Mouse (Mus musculus): ENCODE results near the gene St14. TPM values are rescaled to one million over a fixed set of nuclear protein-coding genes. Genes with fewer than 3 reads are reported as not detected.

St14 gene
- polyA plus RNA-seq, 1 experiment = 0.02 TPM

DNA sequence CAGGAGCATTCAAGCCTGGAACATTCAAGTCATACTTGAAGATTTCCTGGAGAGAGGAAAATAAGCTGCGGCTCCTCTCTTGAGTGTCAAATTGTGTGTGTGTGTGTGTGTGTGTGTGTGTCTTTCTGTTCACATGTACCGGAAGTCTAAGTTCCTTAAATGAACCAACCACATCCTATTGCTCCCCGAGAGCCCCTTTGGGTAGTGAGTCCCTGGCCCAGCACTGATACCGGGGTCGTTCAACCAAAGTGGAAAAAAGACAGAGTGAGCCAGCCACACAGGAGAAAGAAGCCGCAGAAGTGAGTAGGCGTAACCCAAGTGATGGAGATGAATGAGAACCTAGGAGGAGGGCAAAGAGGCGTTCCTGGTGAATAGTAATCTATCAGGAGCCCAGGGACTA lies 1.7 kb downstream of the St14 start:
- H3ac ChIP-seq (ENCODE audit: control insufficient read depth, insufficient read length) = no peak overlapping the region
- no peak overlapping the region for H3K4me3 ChIP-seq
- no peak overlapping the region for H3K4me2 ChIP-seq (ENCODE audit: low read depth)
- H3K27me3 ChIP-seq (ENCODE audit: control insufficient read depth, insufficient read depth, insufficient read length) = peaks cover 48% of the 10 kb centered on the region
- no peaks in the 10 kb centered on the region for H3K79me2 ChIP-seq (ENCODE audit: control insufficient read depth, insufficient read depth)
- TF ChIP-seq POLR2A (IDR thresholded peaks at IDR 0.05; ENCODE audit: insufficient read length, low read depth) = no peak
- TF ChIP-seq REST (IDR thresholded peaks at IDR 0.05; ENCODE audit: insufficient read depth, insufficient read length) = no peak
- no peak for TF ChIP-seq MYOD1 (IDR thresholded peaks at IDR 0.05; ENCODE audit: control insufficient read depth in 1 of 3, insufficient read length in 2 of 3, low read depth in 2 of 3)
- no peak for TF ChIP-seq CEBPB (IDR thresholded peaks at IDR 0.05; ENCODE audit: insufficient read depth, poor library complexity, severe bottlenecking)
- no peak for TF ChIP-seq MAX (IDR thresholded peaks at IDR 0.05; ENCODE audit: low read depth)
- no peak for TF ChIP-seq MYOG (IDR thresholded peaks at IDR 0.05; ENCODE audit: control insufficient read depth in 1 of 3, insufficient read depth in 1 of 3, insufficient read length in 2 of 3, low read depth in 2 of 3)
- TF ChIP-seq SRF (IDR thresholded peaks at IDR 0.05; ENCODE audit: control insufficient read depth, insufficient read length, low read depth) = no peak
- TF ChIP-seq TCF3 (IDR thresholded peaks at IDR 0.05; ENCODE audit: insufficient read length, low read depth) = no peak
- no peak for TF ChIP-seq TCF12 (IDR thresholded peaks at IDR 0.05; ENCODE audit: insufficient read depth, poor library complexity, severe bottlenecking)
- no peak for TF ChIP-seq E2F4 (IDR thresholded peaks at IDR 0.05; ENCODE audit: insufficient read depth)
- TF ChIP-seq POLR2AphosphoS2 (IDR thresholded peaks at IDR 0.05; ENCODE audit: insufficient read length, low read depth) = no peak
- no peak for TF ChIP-seq USF1 (IDR thresholded peaks at IDR 0.05; ENCODE audit: low read depth)
- no peaks in the 10 kb centered on the region for H3K36me3 ChIP-seq (ENCODE audit: control insufficient read depth, insufficient read depth)

DNA sequence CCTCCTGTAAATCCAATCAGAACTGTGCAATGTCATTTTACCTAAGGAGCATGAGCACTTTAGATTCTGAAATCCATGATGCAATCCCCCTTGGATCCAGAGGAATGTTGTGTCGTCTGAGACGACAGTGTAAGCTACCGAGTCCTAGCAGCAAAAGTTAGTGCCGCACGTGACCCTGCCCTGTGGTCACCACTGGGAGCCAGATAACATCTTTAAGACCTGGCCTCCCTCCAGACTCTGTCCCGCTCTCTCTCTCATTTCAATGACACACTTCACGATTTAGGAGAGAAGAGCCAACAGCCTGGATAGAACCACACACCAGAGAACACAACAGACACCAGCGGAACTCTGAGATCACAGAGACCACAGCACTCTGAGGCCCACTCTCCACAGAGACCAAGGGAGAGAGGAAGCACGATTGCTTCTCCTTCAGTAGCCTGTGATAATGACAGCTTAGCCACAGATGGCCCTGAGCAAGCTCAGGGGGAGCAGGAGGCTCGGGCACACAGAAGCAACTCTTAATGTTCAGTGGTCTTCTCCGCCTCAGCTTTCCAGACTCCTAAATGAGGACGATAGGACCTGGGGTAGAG lies 3.7 kb downstream of the St14 start:
- Histone ChIP-seq H3ac (ENCODE audit: control insufficient read depth, insufficient read length) (no peak overlapping the region), H3K79me2 (ENCODE audit: control insufficient read depth, insufficient read depth) (no peaks in the 10 kb centered on the region), H3K27me3 (ENCODE audit: control insufficient read depth, insufficient read depth, insufficient read length) (peaks cover 28% of the 10 kb centered on the region), H3K4me2 (ENCODE audit: low read depth) (no peak overlapping the region), H3K36me3 (ENCODE audit: control insufficient read depth, insufficient read depth) (no peaks in the 10 kb centered on the region), H3K4me3 (no peak overlapping the region)
- no peak for TF ChIP-seq SRF (IDR thresholded peaks at IDR 0.05; ENCODE audit: control insufficient read depth, insufficient read length, low read depth)
- no peak for TF ChIP-seq CEBPB (IDR thresholded peaks at IDR 0.05; ENCODE audit: insufficient read depth, poor library complexity, severe bottlenecking)
- no peak for TF ChIP-seq TCF12 (IDR thresholded peaks at IDR 0.05; ENCODE audit: insufficient read depth, poor library complexity, severe bottlenecking)
- TF ChIP-seq MYOD1 (IDR thresholded peaks at IDR 0.05; ENCODE audit: control insufficient read depth in 1 of 3, insufficient read length in 2 of 3, low read depth in 2 of 3) = no peak
- TF ChIP-seq USF1 (IDR thresholded peaks at IDR 0.05; ENCODE audit: low read depth) = peak; percentile 4
- TF ChIP-seq TCF3 (IDR thresholded peaks at IDR 0.05; ENCODE audit: insufficient read length, low read depth) = no peak

GRCm38 (mm10) chr9:31126079-31126478 lies 5.6 kb downstream of the St14 start:
- Histone ChIP-seq H3K79me2 (ENCODE audit: control insufficient read depth, insufficient read depth) (no peaks in the 10 kb centered on the region), H3ac (ENCODE audit: control insufficient read depth, insufficient read length) (no peak overlapping the region), H3K4me2 (ENCODE audit: low read depth) (no peak overlapping the region), H3K4me3 (no peak overlapping the region), H3K27me3 (ENCODE audit: control insufficient read depth, insufficient read depth, insufficient read length) (peaks cover 12% of the 10 kb centered on the region), H3K36me3 (ENCODE audit: control insufficient read depth, insufficient read depth) (no peaks in the 10 kb centered on the region)
- TF ChIP-seq MYOG (IDR thresholded peaks at IDR 0.05; ENCODE audit: control insufficient read depth in 1 of 3, insufficient read depth in 1 of 3, insufficient read length in 2 of 3, low read depth in 2 of 3) (no peak), POLR2AphosphoS2 (IDR thresholded peaks at IDR 0.05; ENCODE audit: insufficient read length, low read depth) (no peak), USF1 (IDR thresholded peaks at IDR 0.05; ENCODE audit: low read depth) (no peak), MYOD1 (IDR thresholded peaks at IDR 0.05; ENCODE audit: control insufficient read depth in 1 of 3, insufficient read length in 2 of 3, low read depth in 2 of 3) (no peak), E2F4 (IDR thresholded peaks at IDR 0.05; ENCODE audit: insufficient read depth) (no peak), TCF12 (IDR thresholded peaks at IDR 0.05; ENCODE audit: insufficient read depth, poor library complexity, severe bottlenecking) (no peak), CEBPB (IDR thresholded peaks at IDR 0.05; ENCODE audit: insufficient read depth, poor library complexity, severe bottlenecking) (no peak), TCF3 (IDR thresholded peaks at IDR 0.05; ENCODE audit: insufficient read length, low read depth) (no peak), SRF (IDR thresholded peaks at IDR 0.05; ENCODE audit: control insufficient read depth, insufficient read length, low read depth) (no peak), REST (IDR thresholded peaks at IDR 0.05; ENCODE audit: insufficient read depth, insufficient read length) (no peak), POLR2A (IDR thresholded peaks at IDR 0.05; ENCODE audit: insufficient read length, low read depth) (no peak), MAX (IDR thresholded peaks at IDR 0.05; ENCODE audit: low read depth) (no peak)

- Histone ChIP-seq H3K36me3 (ENCODE audit: control insufficient read depth, insufficient read depth) (no peaks in the 10 kb centered on the region), H3K4me2 (ENCODE audit: low read depth) (no peak overlapping the region), H3K4me3 (no peak overlapping the region), H3K79me2 (ENCODE audit: control insufficient read depth, insufficient read depth) (no peaks in the 10 kb centered on the region), H3K27me3 (ENCODE audit: control insufficient read depth, insufficient read depth, insufficient read length) (no peaks in the 10 kb centered on the region), H3ac (ENCODE audit: control insufficient read depth, insufficient read length) (no peak overlapping the region)
- no peak for TF ChIP-seq MAX (IDR thresholded peaks at IDR 0.05; ENCODE audit: low read depth)
- TF ChIP-seq SRF (IDR thresholded peaks at IDR 0.05; ENCODE audit: control insufficient read depth, insufficient read length, low read depth) = no peak
- TF ChIP-seq TCF3 (IDR thresholded peaks at IDR 0.05; ENCODE audit: insufficient read length, low read depth) = no peak
- TF ChIP-seq E2F4 (IDR thresholded peaks at IDR 0.05; ENCODE audit: insufficient read depth) = no peak
- no peak for TF ChIP-seq CEBPB (IDR thresholded peaks at IDR 0.05; ENCODE audit: insufficient read depth, poor library complexity, severe bottlenecking)
- no peak for TF ChIP-seq USF1 (IDR thresholded peaks at IDR 0.05; ENCODE audit: low read depth)
- TF ChIP-seq MYOG (IDR thresholded peaks at IDR 0.05; ENCODE audit: control insufficient read depth in 1 of 3, insufficient read depth in 1 of 3, insufficient read length in 2 of 3, low read depth in 2 of 3) = no peak
- no peak for TF ChIP-seq POLR2AphosphoS2 (IDR thresholded peaks at IDR 0.05; ENCODE audit: insufficient read length, low read depth)
- no peak for TF ChIP-seq MYOD1 (IDR thresholded peaks at IDR 0.05; ENCODE audit: control insufficient read depth in 1 of 3, insufficient read length in 2 of 3, low read depth in 2 of 3)
- no peak for TF ChIP-seq POLR2A (IDR thresholded peaks at IDR 0.05; ENCODE audit: insufficient read length, low read depth)
- TF ChIP-seq TCF12 (IDR thresholded peaks at IDR 0.05; ENCODE audit: insufficient read depth, poor library complexity, severe bottlenecking) = no peak
- TF ChIP-seq REST (IDR thresholded peaks at IDR 0.05; ENCODE audit: insufficient read depth, insufficient read length) = no peak
These were observed 9.1 kb downstream of the St14 start for GRCm38 (mm10) chr9:31122464-31123030.
